Mouse (Mus musculus) ES-E14 (cell line): ENCODE data around the gene Emsy.

Source experiments
- CHD2 ChIP-seq: IDR thresholded peaks from 2 replicates; pipeline ENCODE4 v1.6.1; 2014; ENCODE audit warnings: mild to moderate bottlenecking, low read depth, low read length, inconsistent platforms
- HCFC1 ChIP-seq: IDR thresholded peaks from 2 replicates; pipeline ENCODE4 v1.6.1; 2012; ENCODE audit warnings: low read length, inconsistent platforms, borderline replicate concordance; ENCODE audit not compliant: insufficient read depth
- ZC3H11A ChIP-seq: IDR thresholded peaks from 2 replicates; pipeline ENCODE4 v1.6.1; 2012; ENCODE audit warnings: low read depth, mild to moderate bottlenecking, inconsistent platforms, low read length, borderline replicate concordance
- ZNF384 ChIP-seq: IDR thresholded peaks from 2 replicates; pipeline ENCODE4 v1.6.1; 2012; ENCODE audit warnings: low read depth, low read length, inconsistent platforms

DNA sequence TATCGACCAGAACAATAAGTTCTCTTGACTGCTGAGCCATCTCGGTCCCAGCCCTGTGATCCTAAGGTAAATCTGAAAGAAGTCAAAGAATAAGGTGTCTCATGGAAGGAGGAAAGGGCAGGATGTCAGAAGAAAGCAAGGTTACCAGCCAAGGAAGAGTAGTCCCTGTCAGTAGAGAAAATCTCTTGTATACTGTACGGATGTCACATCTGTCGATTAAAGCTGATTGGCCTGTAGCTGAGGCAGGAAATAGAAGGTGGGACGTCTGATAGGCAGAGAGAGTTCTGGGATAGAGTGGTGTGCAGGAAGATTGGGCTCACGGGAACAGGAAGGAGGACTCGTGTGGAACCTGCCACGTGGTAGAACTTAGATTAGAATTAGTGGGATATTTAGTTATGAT is 94.4 kb downstream of the Emsy start:
- TF ChIP-seq HCFC1: no peak
- TF ChIP-seq ZC3H11A: no peak
- no peak for TF ChIP-seq CHD2
- no peak for TF ChIP-seq ZNF384
